Mouse (Mus musculus) layer of hippocampus, adult 2 months (tissue): Measurements from ENCODE around the gene Sphk2. TPM values are rescaled to one million over a fixed set of nuclear protein-coding genes. Genes with fewer than 3 reads are reported as not detected.

ENCODE experiments used
- DNase-seq, 2 experiments: peaks; one replicate each; pipeline ENCODE4 v3.0.0; 2022; ENCODE audit warnings: low spot score in 2 of 2
- H3K27ac ChIP-seq: fragments of 200-600 bp; 2 replicates; pipeline ENCODE4 v1.8.1; 2022
- H3K4me3 ChIP-seq: fragments of 200-600 bp; 2 replicates; pipeline ENCODE4 v1.8.1; 2022; ENCODE audit warnings: mild to moderate bottlenecking
- CTCF ChIP-seq: fragments of 200-600 bp; conservative IDR thresholded peaks from 2 replicates; pipeline ENCODE4 v1.8.1; 2022; ENCODE audit warnings: antibody characterized with exemption, mild to moderate bottlenecking, moderate library complexity
- total RNA-seq, 2 experiments: library from RNA; stranded (reverse); gene quantifications; 2 replicates each; pipeline ENCODE4 v1.2.3; 2021

Sphk2 gene
- total RNA-seq, 2 experiments from 2014 or later = 32.3 to 35.8 TPM

DNA sequence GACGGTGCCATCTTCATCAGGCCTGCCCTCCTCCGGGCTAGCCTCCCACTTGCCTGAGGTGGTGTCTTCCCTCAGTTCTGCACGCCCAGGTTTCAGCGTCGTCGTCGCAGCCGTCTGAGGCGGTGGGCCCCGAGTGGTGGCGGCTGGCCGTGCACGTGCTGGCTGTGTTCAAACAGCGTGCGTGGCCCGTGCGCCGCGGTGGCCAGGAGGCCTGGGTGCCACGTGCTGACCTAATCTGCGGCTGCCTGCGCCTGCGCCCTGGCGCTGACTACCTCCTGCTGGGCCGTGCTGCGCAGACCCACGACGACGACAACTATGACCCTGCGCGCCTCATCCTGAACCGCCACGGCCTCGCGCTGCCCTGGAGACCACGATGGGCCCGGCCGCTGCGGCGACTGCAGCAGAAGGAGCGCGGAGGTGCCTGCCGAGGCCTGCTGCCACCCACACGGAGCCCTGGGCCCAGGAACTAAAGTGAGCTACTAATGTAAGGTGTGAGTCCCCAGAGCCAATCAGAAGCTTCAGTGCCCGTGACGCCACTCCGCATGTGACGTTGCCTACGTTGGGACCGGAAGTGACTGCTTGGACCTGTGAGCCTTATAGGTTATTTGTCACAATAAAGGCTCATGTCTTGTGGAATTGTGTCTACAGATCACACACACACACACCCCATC, 23.7 kb downstream of the Sphk2 start, which contains the start of gene Sec1:
Sec1 (minus strand) TSS at position 482 of the 671 bp plus-strand sequence.
- H3K27ac ChIP-seq = no peak within 1 kb of the TSS
- DNase-seq = no peak
- TF ChIP-seq CTCF = no peak

GRCm38 (mm10) chr7:45692364-45692763, 25.4 kb downstream of the Sphk2 start:
- TF ChIP-seq CTCF = no peak
- H3K27ac ChIP-seq = no peak overlapping the region
- no peak overlapping the region for H3K4me3 ChIP-seq

More for the DNA sequence above, 23.7 kb downstream of the Sphk2 start, which contains the start of gene Sec1:
- H3K4me3 ChIP-seq = no peak within 1 kb of the TSS

GRCm38 (mm10) chr7:45689800-45690199, 28.0 kb downstream of the Sphk2 start:
- H3K27ac ChIP-seq = no peak overlapping the region
- DNase-seq = no peak
- no peak for TF ChIP-seq CTCF
- no peak overlapping the region for H3K4me3 ChIP-seq

More at GRCm38 (mm10) chr7:45692364-45692763, 25.4 kb downstream of the Sphk2 start:
- DNase-seq = no peak

DNA sequence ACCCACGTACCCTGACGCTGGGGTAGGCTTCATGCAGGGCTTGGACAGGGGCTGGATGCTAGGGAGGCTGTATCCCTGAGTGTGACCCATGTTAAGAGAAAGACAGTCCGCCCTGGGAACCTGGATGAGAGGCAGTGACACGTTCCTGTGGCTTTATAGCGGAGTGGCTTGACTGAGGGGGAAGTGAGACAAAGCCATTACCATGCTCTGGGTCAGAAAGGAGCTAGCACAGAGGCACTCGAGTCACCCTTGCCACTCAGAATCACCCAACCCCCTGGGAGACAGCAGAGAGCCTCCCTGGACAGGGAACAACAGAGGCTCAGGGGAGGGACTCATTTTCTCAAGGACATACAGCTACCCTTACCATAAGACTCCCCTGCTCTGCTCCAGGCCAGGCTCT, 28.7 kb downstream of the Sphk2 start:
- no peak for TF ChIP-seq CTCF
- H3K27ac ChIP-seq = no peak overlapping the region
- no peak overlapping the region for H3K4me3 ChIP-seq
- DNase-seq = no peak

GRCm38 (mm10) chr7:45686841-45687240, 31.0 kb downstream of the Sphk2 start:
- no peak for DNase-seq
- Histone ChIP-seq H3K27ac (no peak overlapping the region), H3K4me3 (no peak overlapping the region)
- no peak for TF ChIP-seq CTCF

- Histone ChIP-seq H3K4me3 (no peak overlapping the region), H3K27ac (peak overlapping the region; percentile 46; the same call in 1 of the 2 replicates)
- no peak for DNase-seq
- no peak for TF ChIP-seq CTCF
These were observed 32.0 kb downstream of the Sphk2 start for GRCm38 (mm10) chr7:45685811-45686210.

- no peak for TF ChIP-seq CTCF
- peak within 1 kb of the TSS; percentile 84 for H3K27ac ChIP-seq
- peak within 1 kb of the TSS; percentile 1; the same call in 1 of the 2 replicates for H3K4me3 ChIP-seq
- no peak for DNase-seq
These were observed 34.3 kb downstream of the Sphk2 start, which contains the start of gene Ntn5 for GRCm38 (mm10) chr7:45683396-45684050. Ntn5 (plus strand) TSS chr7:45684022.

DNA sequence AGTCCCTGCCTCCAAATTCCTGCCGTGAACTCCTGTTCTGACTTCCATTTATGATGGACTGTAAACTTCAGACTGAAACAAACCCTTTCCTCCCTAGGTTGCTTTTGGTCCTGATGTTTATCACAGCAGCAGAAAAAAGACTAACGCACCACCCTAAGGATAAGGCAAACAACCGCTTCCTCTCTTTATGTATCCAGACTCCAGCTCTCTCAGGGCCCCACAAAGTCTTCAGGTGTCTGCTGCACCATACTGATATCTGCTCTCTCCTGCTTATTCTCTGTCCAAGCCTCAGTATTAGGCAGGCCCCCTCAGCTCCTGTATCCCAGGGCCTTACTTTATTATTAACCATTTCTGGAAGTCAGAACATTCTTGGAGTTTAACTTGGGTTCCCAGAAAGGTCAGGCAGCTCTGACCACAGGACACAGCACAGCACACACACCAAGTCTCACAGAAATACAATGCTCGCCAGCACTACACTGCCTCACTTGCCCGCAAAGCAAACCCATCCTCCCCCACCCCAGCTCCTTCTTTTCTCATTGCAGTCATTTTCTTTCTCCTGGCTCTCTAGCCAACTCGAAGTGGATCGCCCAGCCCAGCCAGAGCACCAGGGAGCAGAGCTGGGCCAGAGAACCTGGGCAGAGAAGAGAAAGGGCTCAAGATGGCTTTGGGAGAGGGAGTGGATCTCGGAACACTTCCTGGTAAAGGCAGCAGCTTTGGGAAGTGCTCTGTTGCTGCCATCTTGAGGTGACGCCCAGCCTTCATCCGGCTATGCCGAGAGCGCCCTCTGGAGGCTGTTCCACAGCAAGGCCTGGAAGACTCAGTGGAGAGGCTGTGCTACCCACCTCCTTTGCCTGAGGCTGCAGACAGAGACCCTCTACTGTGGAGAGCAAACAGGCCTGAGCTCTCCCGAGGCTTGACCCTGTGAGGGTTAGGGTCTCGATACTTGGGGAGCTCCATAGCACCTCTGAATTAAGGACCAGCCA, 35.4 kb downstream of the Sphk2 start:
- TF ChIP-seq CTCF = peak; percentile 98; the same call in 1 of the 2 replicates
- H3K4me3 ChIP-seq = peak overlapping the region; percentile 29; the same call in 1 of the 2 replicates
- peak; percentile 86 to 90 for DNase-seq
- peak overlapping the region; percentile 84 for H3K27ac ChIP-seq

GRCm38 (mm10) chr7:45681046-45681736, 36.6 kb downstream of the Sphk2 start:
- DNase-seq = no peak
- TF ChIP-seq CTCF = no peak
- peak overlapping the region; percentile 73; the same call in 1 of the 2 replicates for H3K27ac ChIP-seq
- H3K4me3 ChIP-seq = no peak overlapping the region

- TF ChIP-seq CTCF = no peak
- Histone ChIP-seq H3K27ac (peak overlapping the region; percentile 73), H3K4me3 (no peak overlapping the region)
- DNase-seq = no peak
These were observed 37.7 kb downstream of the Sphk2 start for GRCm38 (mm10) chr7:45679966-45680621.

GRCm38 (mm10) chr7:45678513-45678912, 39.3 kb downstream of the Sphk2 start:
- DNase-seq = no peak
- TF ChIP-seq CTCF = no peak
- H3K4me3 ChIP-seq = no peak overlapping the region
- no peak overlapping the region for H3K27ac ChIP-seq
